Mouse (Mus musculus): ENCODE data around the gene Bora. TPM values are rescaled to one million over a fixed set of nuclear protein-coding genes. Genes with fewer than 3 reads are reported as not detected.

Gene Bora
- polyA plus RNA-seq (2015; fragmentation: Nextera tagmentation; extraction: Ambion mirVana) = 49.7 and 53.6 TPM in 2 replicates

DNA sequence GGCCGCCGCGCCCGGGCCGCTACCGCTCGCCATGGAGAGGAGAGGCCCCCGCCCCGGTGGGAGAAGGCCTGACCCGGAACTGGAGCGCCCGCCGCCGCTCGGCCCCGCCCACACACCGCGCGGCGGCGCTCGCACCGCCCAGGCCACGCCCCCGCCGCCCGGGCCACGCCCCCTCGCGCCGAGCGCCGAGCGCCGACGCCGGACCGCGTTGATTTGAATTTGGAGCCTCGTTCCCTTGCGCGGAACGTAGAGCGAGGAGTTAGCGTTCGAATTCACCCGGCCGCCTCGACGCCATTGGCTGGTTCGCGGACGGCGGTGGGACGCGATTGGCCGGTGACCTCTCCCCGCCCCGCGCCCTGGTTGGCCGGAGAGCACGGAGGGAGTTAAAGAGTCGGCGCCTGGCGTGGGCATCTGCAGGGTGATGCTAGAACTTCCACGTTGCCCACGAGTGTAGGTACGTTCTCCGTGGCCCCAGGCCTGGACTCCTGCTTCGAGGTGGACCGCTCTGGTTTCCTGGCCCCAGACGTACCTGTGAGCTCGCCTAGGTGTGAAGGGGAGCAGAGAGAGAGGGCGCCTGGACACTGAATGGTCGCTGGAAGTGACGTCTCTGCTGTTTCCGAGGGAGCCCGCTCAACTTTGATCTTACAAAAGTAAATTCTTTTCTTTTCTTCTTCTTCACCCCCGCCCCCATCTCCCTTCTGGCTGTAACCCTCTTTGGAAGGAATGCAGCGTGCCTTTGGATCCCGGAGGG lies at the start of gene Bora, which contains the start of gene Mzt1:
TSS of gene Bora (plus strand) at position 192 of the 751 bp plus-strand sequence.
TSS of gene Mzt1 (minus strand) at position 104 of the 751 bp plus-strand sequence.

DNA sequence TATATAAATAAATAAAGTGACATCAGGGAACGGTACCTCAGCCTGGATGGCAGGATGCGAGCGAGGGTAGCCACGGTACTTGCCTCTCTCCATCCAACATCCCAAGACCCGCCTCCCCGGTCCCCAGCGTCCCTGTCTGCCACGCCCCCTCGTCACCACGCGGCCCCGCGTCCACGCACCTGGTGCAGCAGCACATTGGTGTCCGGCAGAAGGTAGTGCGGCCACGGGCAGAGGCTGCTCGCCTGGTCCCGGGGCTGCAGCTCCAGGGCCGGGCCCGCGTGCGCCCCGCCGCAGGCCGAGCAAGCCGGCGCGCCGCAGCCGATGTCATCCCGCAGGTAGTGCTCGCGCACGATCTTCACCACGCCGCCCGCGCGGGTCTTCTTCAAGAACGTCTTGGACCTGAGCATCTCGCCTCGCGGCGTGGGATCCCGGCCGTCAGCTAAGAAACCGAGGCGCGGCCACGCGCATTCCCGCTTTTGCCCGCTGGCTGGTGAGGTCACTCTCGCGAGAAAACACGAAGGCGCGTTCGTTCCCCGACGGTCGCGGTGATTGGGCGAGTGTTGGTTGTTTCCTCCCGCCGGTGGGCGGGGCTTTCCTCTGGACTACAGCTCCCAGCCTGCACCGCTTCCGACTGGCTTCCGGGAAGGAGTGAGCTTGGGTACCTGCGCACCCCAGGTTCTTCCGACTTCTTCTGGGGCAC lies 53.4 kb downstream of the Bora start, which contains the start of the genes Pibf1 and Dis3:
TSS of gene Pibf1 (plus strand) at position 158 of the 700 bp plus-strand sequence.
TSS of gene Dis3 (minus strand) at position 504 of the 700 bp plus-strand sequence.

Other genes starting within 250 kb of the Bora start
- 3.5 and 4.0 TPM in 2 replicates for gene Rpl36a-ps1, start 51.9 kb upstream of the Bora start, polyA plus RNA-seq (2015; fragmentation: Nextera tagmentation; extraction: Ambion mirVana)
- gene Mzt1, start 88 bp upstream of the Bora start, polyA plus RNA-seq (2015; fragmentation: Nextera tagmentation; extraction: Ambion mirVana) = 88.0 and 92.6 TPM in 2 replicates
- 9.0 and 9.5 TPM in 2 replicates for gene Pibf1, start 53.2 kb downstream of the Bora start, polyA plus RNA-seq (2015; fragmentation: Nextera tagmentation; extraction: Ambion mirVana)
- 18.8 and 19.3 TPM in 2 replicates for gene Dis3, start 53.5 kb downstream of the Bora start, polyA plus RNA-seq (2015; fragmentation: Nextera tagmentation; extraction: Ambion mirVana)